Mouse (Mus musculus) thymus, adult 2 months (tissue): ENCODE results near the gene 4833420G17Rik.

ENCODE experiments used
- CTCF ChIP-seq: fragments of 200-500 bp; IDR thresholded peaks from 2 replicates; pipeline ENCODE4 v1.5.1; 2012; ENCODE audit warnings: mild to moderate bottlenecking, control low read depth, low read length, moderate library complexity, borderline replicate concordance; ENCODE audit not compliant: control insufficient read depth, poor library complexity, insufficient read depth; ENCODE audit errors: extremely low read depth
- POLR2A ChIP-seq: fragments of 200-500 bp; IDR thresholded peaks from 2 replicates; pipeline ENCODE4 v1.6.1; 2012; ENCODE audit warnings: mild to moderate bottlenecking, low read length, control low read depth, moderate library complexity; ENCODE audit not compliant: control insufficient read depth, poor library complexity, insufficient read depth; ENCODE audit errors: extremely low read depth

DNA sequence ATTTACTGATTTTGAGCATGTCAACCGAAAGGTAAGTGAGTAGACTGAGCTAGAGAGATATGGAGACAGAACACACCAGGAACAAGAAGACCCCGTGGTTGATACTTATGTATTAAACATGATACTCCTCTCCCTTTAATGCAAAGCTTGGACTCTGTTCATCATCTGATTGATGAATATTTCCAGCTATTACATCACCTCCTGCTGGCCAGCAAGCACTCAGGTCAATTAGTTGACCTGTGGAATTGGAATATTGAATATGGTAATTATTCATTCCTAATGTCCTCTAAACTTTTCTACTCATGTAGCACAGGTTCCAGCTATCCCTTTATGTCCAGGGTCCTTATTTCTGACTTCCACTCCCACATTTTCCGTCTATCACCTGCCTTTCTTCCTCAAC is 44.1 kb upstream of the 4833420G17Rik start:
- TF ChIP-seq CTCF (no peak), POLR2A (no peak)
